Mouse (Mus musculus): ENCODE results near the gene Rhog. TPM values are rescaled to one million over a fixed set of nuclear protein-coding genes. Genes with fewer than 3 reads are reported as not detected.
A peak's percentile ranks its signal among the peaks of the same experiment; 100 is the strongest.

The Rhog gene
- 20.1 and 20.5 TPM in 2 replicates for polyA plus RNA-seq (2015; fragmentation: Nextera tagmentation; extraction: Ambion mirVana)

- Histone ChIP-seq H3K4me1 (replicated peaks) (peaks cover 5% of the 10 kb centered on the region; the same call in 1 of the 2 replicates), H3K27me3 (no peaks in the 10 kb centered on the region), H3K36me3 (no peaks in the 10 kb centered on the region), H3K4me2 (no peak within 1 kb of the TSS), H3K9me3 (no peaks in the 10 kb centered on the region), H3K27ac (replicated peaks) (no peak within 1 kb of the TSS), H3K9ac (no peak within 1 kb of the TSS), H3K4me3 (no peak within 1 kb of the TSS)
- no peak for ATAC-seq (ENCODE audit: low FRiP score, low read depth)
- WGBS, result 92% methylated on average over 3 of the region's 3 CpGs
Measured at GRCm38 (mm10) chr7:102255954-102256353, at the start of gene Rhog. Rhog (minus strand) TSS chr7:102256054.

GRCm38 (mm10) chr7:102305596-102305995 lies 49.7 kb upstream of the Rhog start:
- H3K4me3 ChIP-seq, result no peak overlapping the region
- no peak for ATAC-seq (ENCODE audit: low FRiP score, low read depth)
- no peaks in the 10 kb centered on the region for H3K4me1 ChIP-seq (replicated peaks)
- H3K9ac ChIP-seq, result no peak overlapping the region
- no peaks in the 10 kb centered on the region for H3K27me3 ChIP-seq
- no peak overlapping the region for H3K27ac ChIP-seq (replicated peaks)
- no peaks in the 10 kb centered on the region for H3K9me3 ChIP-seq
- H3K4me2 ChIP-seq, result no peak overlapping the region
- no peaks in the 10 kb centered on the region for H3K36me3 ChIP-seq
- WGBS, result 89% methylated on average over 2 of the region's 2 CpGs

GRCm38 (mm10) chr7:102302471-102302870 lies 46.6 kb upstream of the Rhog start:
- Histone ChIP-seq H3K36me3 (no peaks in the 10 kb centered on the region), H3K4me1 (replicated peaks) (no peaks in the 10 kb centered on the region), H3K27ac (replicated peaks) (no peak overlapping the region), H3K4me2 (no peak overlapping the region), H3K27me3 (no peaks in the 10 kb centered on the region), H3K9me3 (no peaks in the 10 kb centered on the region), H3K9ac (no peak overlapping the region), H3K4me3 (no peak overlapping the region)
- ATAC-seq (ENCODE audit: low FRiP score, low read depth), result no peak
- WGBS, result 96% methylated on average over 4 of the region's 4 CpGs

- Histone ChIP-seq H3K4me1 (replicated peaks) (no peaks in the 10 kb centered on the region), H3K9ac (no peak overlapping the region), H3K27me3 (no peaks in the 10 kb centered on the region), H3K9me3 (no peaks in the 10 kb centered on the region), H3K4me3 (no peak overlapping the region), H3K4me2 (no peak overlapping the region), H3K27ac (replicated peaks) (no peak overlapping the region), H3K36me3 (no peaks in the 10 kb centered on the region)
- ATAC-seq (ENCODE audit: low FRiP score, low read depth), result no peak
- 88% methylated on average over 1 of the region's 1 CpGs for WGBS
Measured at GRCm38 (mm10) chr7:102300761-102301160, 44.9 kb upstream of the Rhog start.

- no peaks in the 10 kb centered on the region for H3K36me3 ChIP-seq
- H3K9me3 ChIP-seq, result no peaks in the 10 kb centered on the region
- H3K4me1 ChIP-seq (replicated peaks), result no peaks in the 10 kb centered on the region
- ATAC-seq (ENCODE audit: low FRiP score, low read depth), result no peak
- no peak overlapping the region for H3K4me3 ChIP-seq
- no peak overlapping the region for H3K9ac ChIP-seq
- H3K27me3 ChIP-seq, result no peaks in the 10 kb centered on the region
- H3K27ac ChIP-seq (replicated peaks), result no peak overlapping the region
- WGBS, result 10% methylated on average over 2 of the region's 2 CpGs
- H3K4me2 ChIP-seq, result no peak overlapping the region
Measured at GRCm38 (mm10) chr7:102293234-102293633, 37.4 kb upstream of the Rhog start.

GRCm38 (mm10) chr7:102292228-102292627 lies 36.4 kb upstream of the Rhog start:
- no peak overlapping the region for H3K9ac ChIP-seq
- H3K4me2 ChIP-seq, result no peak overlapping the region
- no peaks in the 10 kb centered on the region for H3K36me3 ChIP-seq
- H3K9me3 ChIP-seq, result no peaks in the 10 kb centered on the region
- H3K27me3 ChIP-seq, result no peaks in the 10 kb centered on the region
- no peak for ATAC-seq (ENCODE audit: low FRiP score, low read depth)
- no peak overlapping the region for H3K4me3 ChIP-seq
- H3K4me1 ChIP-seq (replicated peaks), result no peaks in the 10 kb centered on the region
- no peak overlapping the region for H3K27ac ChIP-seq (replicated peaks)
- 89% methylated on average over 3 of the region's 3 CpGs for WGBS

GRCm38 (mm10) chr7:102289466-102289865 lies 33.6 kb upstream of the Rhog start:
- ATAC-seq (ENCODE audit: low FRiP score, low read depth), result no peak
- 83% methylated on average over 6 of the region's 6 CpGs for WGBS
- H3K9ac ChIP-seq, result no peak overlapping the region
- H3K4me1 ChIP-seq (replicated peaks), result no peaks in the 10 kb centered on the region
- H3K27me3 ChIP-seq, result no peaks in the 10 kb centered on the region
- no peaks in the 10 kb centered on the region for H3K9me3 ChIP-seq
- no peaks in the 10 kb centered on the region for H3K36me3 ChIP-seq
- H3K4me2 ChIP-seq, result no peak overlapping the region
- H3K4me3 ChIP-seq, result no peak overlapping the region
- H3K27ac ChIP-seq (replicated peaks), result no peak overlapping the region

GRCm38 (mm10) chr7:102282261-102282660 lies 26.4 kb upstream of the Rhog start:
- H3K27me3 ChIP-seq, result no peaks in the 10 kb centered on the region
- 88% methylated on average over 5 of the region's 5 CpGs for WGBS
- no peaks in the 10 kb centered on the region for H3K36me3 ChIP-seq
- H3K4me2 ChIP-seq, result no peak overlapping the region
- H3K9ac ChIP-seq, result no peak overlapping the region
- ATAC-seq (ENCODE audit: low FRiP score, low read depth), result no peak
- no peak overlapping the region for H3K27ac ChIP-seq (replicated peaks)
- H3K4me1 ChIP-seq (replicated peaks), result no peaks in the 10 kb centered on the region
- no peak overlapping the region for H3K4me3 ChIP-seq
- no peaks in the 10 kb centered on the region for H3K9me3 ChIP-seq

- no peak overlapping the region for H3K4me2 ChIP-seq
- H3K4me3 ChIP-seq, result no peak overlapping the region
- no peaks in the 10 kb centered on the region for H3K36me3 ChIP-seq
- H3K9ac ChIP-seq, result no peak overlapping the region
- H3K4me1 ChIP-seq (replicated peaks), result no peaks in the 10 kb centered on the region
- H3K27ac ChIP-seq (replicated peaks), result no peak overlapping the region
- no peaks in the 10 kb centered on the region for H3K27me3 ChIP-seq
- no peak for ATAC-seq (ENCODE audit: low FRiP score, low read depth)
- H3K9me3 ChIP-seq, result no peaks in the 10 kb centered on the region
- WGBS, result 94% methylated on average over 1 of the region's 1 CpGs
Measured at GRCm38 (mm10) chr7:102281403-102281802, 25.5 kb upstream of the Rhog start.

- Histone ChIP-seq H3K4me2 (no peak overlapping the region), H3K36me3 (no peaks in the 10 kb centered on the region), H3K4me3 (no peak overlapping the region), H3K9me3 (no peaks in the 10 kb centered on the region), H3K9ac (no peak overlapping the region), H3K27ac (replicated peaks) (no peak overlapping the region), H3K4me1 (replicated peaks) (peaks cover 20% of the 10 kb centered on the region), H3K27me3 (no peaks in the 10 kb centered on the region)
- WGBS, result 95% methylated on average over 3 of the region's 3 CpGs
- no peak for ATAC-seq (ENCODE audit: low FRiP score, low read depth)
Measured at GRCm38 (mm10) chr7:102272422-102272948, 16.6 kb upstream of the Rhog start.

GRCm38 (mm10) chr7:102268395-102268748 lies 12.5 kb upstream of the Rhog start:
- WGBS, result 9% methylated on average over 12 of the region's 12 CpGs
- Histone ChIP-seq H3K27ac (replicated peaks) (no peak overlapping the region), H3K9ac (peak overlapping the region; percentile 68), H3K9me3 (no peaks in the 10 kb centered on the region), H3K4me1 (replicated peaks) (peaks cover 20% of the 10 kb centered on the region), H3K36me3 (no peaks in the 10 kb centered on the region), H3K4me2 (peak overlapping the region; percentile 79), H3K27me3 (no peaks in the 10 kb centered on the region), H3K4me3 (peak overlapping the region; percentile 69)
- no peak for ATAC-seq (ENCODE audit: low FRiP score, low read depth)

- peak; percentile 86 for ATAC-seq (ENCODE audit: low FRiP score, low read depth)
- Histone ChIP-seq H3K4me1 (replicated peaks) (peaks cover 20% of the 10 kb centered on the region), H3K27ac (replicated peaks) (peak within 1 kb of the TSS; percentile 58; the same call in 1 of the 2 replicates)
Measured at GRCm38 (mm10) chr7:102267601-102268394, 11.9 kb upstream of the Rhog start, which contains the start of gene Stim1. Stim1 (plus strand) TSS chr7:102267806.

More at GRCm38 (mm10) chr7:102267601-102268394, 11.9 kb upstream of the Rhog start, which contains the start of gene Stim1:
- Histone ChIP-seq H3K9ac (peak within 1 kb of the TSS; percentile 68), H3K4me2 (peak within 1 kb of the TSS; percentile 79), H3K27me3 (no peaks in the 10 kb centered on the region), H3K4me3 (peak within 1 kb of the TSS; percentile 69), H3K36me3 (no peaks in the 10 kb centered on the region), H3K9me3 (no peaks in the 10 kb centered on the region)
- WGBS, result under 1% methylated on average over 56 of the region's 73 CpGs
